Mouse (Mus musculus): ENCODE measurements at regions not wholly inside any gene's neighbourhood (a gene's known extent, or its start where the extent isn't known, plus 50 kb on each side); places are given as distances from the start of the nearest gene placed in this dataset.

GRCm38 (mm10) chr3:155390666-155391065, 297.4 kb downstream of the Lrriq3 start:
- H3K4me1 ChIP-seq (ENCODE audit: control insufficient read depth in 2 of 2, insufficient read depth in 2 of 2, low read length in 2 of 2), result no peaks in the 10 kb centered on the region
- WGBS, result 77% methylated on average over 5 of the region's 5 CpGs
- H3K27me3 ChIP-seq (ENCODE audit: control insufficient read depth, insufficient read depth, low read length), result no peaks in the 10 kb centered on the region
- no peak overlapping the region for H3K4me2 ChIP-seq (ENCODE audit: low read length)
- no peak for ATAC-seq (ENCODE audit: insufficient number of reproducible peaks, insufficient read depth, low FRiP score, low read depth)
- no peaks in the 10 kb centered on the region for H3K36me3 ChIP-seq (ENCODE audit: control insufficient read depth, insufficient read depth, low read length)
- H3K4me3 ChIP-seq (ENCODE audit: control insufficient read depth in 1 of 2, insufficient read depth in 1 of 2, low read depth in 1 of 2, low read length in 2 of 2), result no peak overlapping the region
- H3K9me3 ChIP-seq (ENCODE audit: control insufficient read depth, low read length), result no peaks in the 10 kb centered on the region
- no peak overlapping the region for H3K27ac ChIP-seq (replicated peaks in 1 of 2; ENCODE audit: control insufficient read depth in 1 of 2, insufficient read depth in 1 of 2, low read depth in 2 of 2, low read length in 2 of 2)
- no peak overlapping the region for H3K9ac ChIP-seq (ENCODE audit: low read length)

GRCm38 (mm10) chr3:155396134-155396533, 302.9 kb downstream of the Lrriq3 start:
- no peak overlapping the region for H3K9ac ChIP-seq (ENCODE audit: low read length)
- H3K4me3 ChIP-seq (ENCODE audit: control insufficient read depth in 1 of 2, insufficient read depth in 1 of 2, low read depth in 1 of 2, low read length in 2 of 2), result no peak overlapping the region
- no peaks in the 10 kb centered on the region for H3K4me1 ChIP-seq (ENCODE audit: control insufficient read depth in 2 of 2, insufficient read depth in 2 of 2, low read length in 2 of 2)
- no peak overlapping the region for H3K27ac ChIP-seq (replicated peaks in 1 of 2; ENCODE audit: control insufficient read depth in 1 of 2, insufficient read depth in 1 of 2, low read depth in 2 of 2, low read length in 2 of 2)
- no peaks in the 10 kb centered on the region for H3K27me3 ChIP-seq (ENCODE audit: control insufficient read depth, insufficient read depth, low read length)
- WGBS, result 71% methylated on average over 2 of the region's 2 CpGs
- ATAC-seq (ENCODE audit: insufficient number of reproducible peaks, insufficient read depth, low FRiP score, low read depth), result no peak
- no peaks in the 10 kb centered on the region for H3K36me3 ChIP-seq (ENCODE audit: control insufficient read depth, insufficient read depth, low read length)
- H3K4me2 ChIP-seq (ENCODE audit: low read length), result no peak overlapping the region
- no peaks in the 10 kb centered on the region for H3K9me3 ChIP-seq (ENCODE audit: control insufficient read depth, low read length)

- Histone ChIP-seq H3K27ac (replicated peaks in 1 of 2; ENCODE audit: control insufficient read depth in 1 of 2, insufficient read depth in 1 of 2, low read depth in 2 of 2, low read length in 2 of 2) (no peak overlapping the region), H3K4me1 (ENCODE audit: control insufficient read depth in 2 of 2, insufficient read depth in 2 of 2, low read length in 2 of 2) (no peaks in the 10 kb centered on the region), H3K4me3 (ENCODE audit: control insufficient read depth in 1 of 2, insufficient read depth in 1 of 2, low read depth in 1 of 2, low read length in 2 of 2) (no peak overlapping the region), H3K9me3 (ENCODE audit: control insufficient read depth, low read length) (no peaks in the 10 kb centered on the region), H3K9ac (ENCODE audit: low read length) (no peak overlapping the region), H3K27me3 (ENCODE audit: control insufficient read depth, insufficient read depth, low read length) (no peaks in the 10 kb centered on the region), H3K36me3 (ENCODE audit: control insufficient read depth, insufficient read depth, low read length) (no peaks in the 10 kb centered on the region), H3K4me2 (ENCODE audit: low read length) (no peak overlapping the region)
- 79% methylated on average over 1 of the region's 1 CpGs for WGBS
- ATAC-seq (ENCODE audit: insufficient number of reproducible peaks, insufficient read depth, low FRiP score, low read depth), result no peak
Measured at GRCm38 (mm10) chr3:155401763-155402162, 308.5 kb downstream of the Lrriq3 start.

GRCm38 (mm10) chr3:155408907-155409306, 315.7 kb downstream of the Lrriq3 start:
- no peak for ATAC-seq (ENCODE audit: insufficient number of reproducible peaks, insufficient read depth, low FRiP score, low read depth)
- Histone ChIP-seq H3K9ac (ENCODE audit: low read length) (no peak overlapping the region), H3K4me1 (ENCODE audit: control insufficient read depth in 2 of 2, insufficient read depth in 2 of 2, low read length in 2 of 2) (no peaks in the 10 kb centered on the region), H3K36me3 (ENCODE audit: control insufficient read depth, insufficient read depth, low read length) (no peaks in the 10 kb centered on the region), H3K9me3 (ENCODE audit: control insufficient read depth, low read length) (no peaks in the 10 kb centered on the region), H3K4me3 (ENCODE audit: control insufficient read depth in 1 of 2, insufficient read depth in 1 of 2, low read depth in 1 of 2, low read length in 2 of 2) (no peak overlapping the region), H3K27ac (replicated peaks in 1 of 2; ENCODE audit: control insufficient read depth in 1 of 2, insufficient read depth in 1 of 2, low read depth in 2 of 2, low read length in 2 of 2) (no peak overlapping the region), H3K4me2 (ENCODE audit: low read length) (no peak overlapping the region), H3K27me3 (ENCODE audit: control insufficient read depth, insufficient read depth, low read length) (no peaks in the 10 kb centered on the region)
- 58% methylated on average over 2 of the region's 2 CpGs for WGBS

- 72% methylated on average over 2 of the region's 2 CpGs for WGBS
- ATAC-seq (ENCODE audit: insufficient number of reproducible peaks, insufficient read depth, low FRiP score, low read depth), result no peak
- Histone ChIP-seq H3K27ac (replicated peaks in 1 of 2; ENCODE audit: control insufficient read depth in 1 of 2, insufficient read depth in 1 of 2, low read depth in 2 of 2, low read length in 2 of 2) (no peak overlapping the region), H3K9me3 (ENCODE audit: control insufficient read depth, low read length) (no peaks in the 10 kb centered on the region), H3K4me3 (ENCODE audit: control insufficient read depth in 1 of 2, insufficient read depth in 1 of 2, low read depth in 1 of 2, low read length in 2 of 2) (no peak overlapping the region), H3K4me2 (ENCODE audit: low read length) (no peak overlapping the region), H3K27me3 (ENCODE audit: control insufficient read depth, insufficient read depth, low read length) (no peaks in the 10 kb centered on the region), H3K4me1 (ENCODE audit: control insufficient read depth in 2 of 2, insufficient read depth in 2 of 2, low read length in 2 of 2) (no peaks in the 10 kb centered on the region), H3K9ac (ENCODE audit: low read length) (no peak overlapping the region), H3K36me3 (ENCODE audit: control insufficient read depth, insufficient read depth, low read length) (no peaks in the 10 kb centered on the region)
Measured at GRCm38 (mm10) chr3:155409371-155409770, 316.1 kb downstream of the Lrriq3 start.

GRCm38 (mm10) chr3:155409867-155410266, 316.6 kb downstream of the Lrriq3 start:
- Histone ChIP-seq H3K4me2 (ENCODE audit: low read length) (no peak overlapping the region), H3K27me3 (ENCODE audit: control insufficient read depth, insufficient read depth, low read length) (no peaks in the 10 kb centered on the region), H3K4me1 (ENCODE audit: control insufficient read depth in 2 of 2, insufficient read depth in 2 of 2, low read length in 2 of 2) (no peaks in the 10 kb centered on the region), H3K27ac (replicated peaks in 1 of 2; ENCODE audit: control insufficient read depth in 1 of 2, insufficient read depth in 1 of 2, low read depth in 2 of 2, low read length in 2 of 2) (no peak overlapping the region), H3K9ac (ENCODE audit: low read length) (no peak overlapping the region), H3K36me3 (ENCODE audit: control insufficient read depth, insufficient read depth, low read length) (no peaks in the 10 kb centered on the region), H3K9me3 (ENCODE audit: control insufficient read depth, low read length) (no peaks in the 10 kb centered on the region), H3K4me3 (ENCODE audit: control insufficient read depth in 1 of 2, insufficient read depth in 1 of 2, low read depth in 1 of 2, low read length in 2 of 2) (no peak overlapping the region)
- WGBS, result 78% methylated on average over 2 of the region's 2 CpGs
- no peak for ATAC-seq (ENCODE audit: insufficient number of reproducible peaks, insufficient read depth, low FRiP score, low read depth)

- no peak for ATAC-seq (ENCODE audit: insufficient number of reproducible peaks, insufficient read depth, low FRiP score, low read depth)
- no peak overlapping the region for H3K4me2 ChIP-seq (ENCODE audit: low read length)
- H3K4me1 ChIP-seq (ENCODE audit: control insufficient read depth in 2 of 2, insufficient read depth in 2 of 2, low read length in 2 of 2), result no peaks in the 10 kb centered on the region
- H3K36me3 ChIP-seq (ENCODE audit: control insufficient read depth, insufficient read depth, low read length), result no peaks in the 10 kb centered on the region
- 68% methylated on average over 16 of the region's 16 CpGs for WGBS
- H3K9me3 ChIP-seq (ENCODE audit: control insufficient read depth, low read length), result no peaks in the 10 kb centered on the region
- H3K4me3 ChIP-seq (ENCODE audit: control insufficient read depth in 1 of 2, insufficient read depth in 1 of 2, low read depth in 1 of 2, low read length in 2 of 2), result no peak overlapping the region
- no peak overlapping the region for H3K9ac ChIP-seq (ENCODE audit: low read length)
- H3K27me3 ChIP-seq (ENCODE audit: control insufficient read depth, insufficient read depth, low read length), result no peaks in the 10 kb centered on the region
- no peak overlapping the region for H3K27ac ChIP-seq (replicated peaks in 1 of 2; ENCODE audit: control insufficient read depth in 1 of 2, insufficient read depth in 1 of 2, low read depth in 2 of 2, low read length in 2 of 2)
Measured at GRCm38 (mm10) chr3:155459701-155460481, 366.7 kb downstream of the Lrriq3 start.

- no peaks in the 10 kb centered on the region for H3K9me3 ChIP-seq (ENCODE audit: control insufficient read depth, low read length)
- no peaks in the 10 kb centered on the region for H3K36me3 ChIP-seq (ENCODE audit: control insufficient read depth, insufficient read depth, low read length)
- no peak overlapping the region for H3K4me2 ChIP-seq (ENCODE audit: low read length)
- no peaks in the 10 kb centered on the region for H3K4me1 ChIP-seq (ENCODE audit: control insufficient read depth in 2 of 2, insufficient read depth in 2 of 2, low read length in 2 of 2)
- no peaks in the 10 kb centered on the region for H3K27me3 ChIP-seq (ENCODE audit: control insufficient read depth, insufficient read depth, low read length)
- no peak overlapping the region for H3K4me3 ChIP-seq (ENCODE audit: control insufficient read depth in 1 of 2, insufficient read depth in 1 of 2, low read depth in 1 of 2, low read length in 2 of 2)
- H3K27ac ChIP-seq (replicated peaks in 1 of 2; ENCODE audit: control insufficient read depth in 1 of 2, insufficient read depth in 1 of 2, low read depth in 2 of 2, low read length in 2 of 2), result no peak overlapping the region
- no peak overlapping the region for H3K9ac ChIP-seq (ENCODE audit: low read length)
- ATAC-seq (ENCODE audit: insufficient number of reproducible peaks, insufficient read depth, low FRiP score, low read depth), result no peak
- WGBS, result 81% methylated on average over 4 of the region's 4 CpGs
Measured at GRCm38 (mm10) chr3:155462095-155462494, 368.9 kb downstream of the Lrriq3 start.

Measured in heart, embryonic 14.5 days (tissue).